Mouse (Mus musculus): Measurements from ENCODE around the gene Ecd.

Gene Ecd

GRCm38 (mm10) chr14:20347991-20348541 is at the start of gene Ecd, which contains the start of gene Fam149b:
Gene Ecd, minus strand, starts transcription at chr14:20348121.
Gene Fam149b, plus strand, starts transcription at chr14:20348162.
- DNase-seq = peak; percentile 90

- no peak for DNase-seq
These were observed 49.3 kb upstream of the Ecd start for GRCm38 (mm10) chr14:20397220-20397619.

GRCm38 (mm10) chr14:20393205-20393913 is 45.4 kb upstream of the Ecd start, which contains the start of gene Mrps16:
Gene Mrps16, minus strand, starts transcription at chr14:20393634.
- peak; percentile 96 for DNase-seq

GRCm38 (mm10) chr14:20392326-20392725 is 44.4 kb upstream of the Ecd start:
- DNase-seq = no peak

GRCm38 (mm10) chr14:20389446-20390079 is 41.6 kb upstream of the Ecd start:
- no peak for DNase-seq

GRCm38 (mm10) chr14:20388441-20389129 is 40.7 kb upstream of the Ecd start, which contains the start of gene Dnajc9:
Gene Dnajc9, minus strand, starts transcription at chr14:20388910.
- peak; percentile 92 for DNase-seq

- DNase-seq = no peak
These were observed 32.0 kb upstream of the Ecd start for GRCm38 (mm10) chr14:20379753-20380430.

GRCm38 (mm10) chr14:20379087-20379640 is 31.2 kb upstream of the Ecd start:
- DNase-seq = no peak

- DNase-seq = peak; percentile 59
These were observed 30.6 kb upstream of the Ecd start for GRCm38 (mm10) chr14:20378313-20379061.

- DNase-seq = no peak
These were observed 29.2 kb upstream of the Ecd start for GRCm38 (mm10) chr14:20377112-20377521.

- no peak for DNase-seq
These were observed 23.9 kb upstream of the Ecd start for GRCm38 (mm10) chr14:20371854-20372253.

- DNase-seq = no peak
These were observed 22.9 kb upstream of the Ecd start for GRCm38 (mm10) chr14:20370798-20371197.

GRCm38 (mm10) chr14:20368271-20368670 is 20.4 kb upstream of the Ecd start:
- no peak for DNase-seq

GRCm38 (mm10) chr14:20363230-20363629 is 15.3 kb upstream of the Ecd start:
- DNase-seq = no peak

- DNase-seq = peak; percentile 6
These were observed 405 bp downstream of the Ecd start for GRCm38 (mm10) chr14:20347441-20347990.

GRCm38 (mm10) chr14:20345885-20346284 is 2.0 kb downstream of the Ecd start:
- no peak for DNase-seq

- DNase-seq = no peak
These were observed 7.1 kb downstream of the Ecd start for GRCm38 (mm10) chr14:20340866-20341265.

GRCm38 (mm10) chr14:20340149-20340548 is 7.8 kb downstream of the Ecd start:
- DNase-seq = peak; percentile 42

GRCm38 (mm10) chr14:20339415-20339814 is 8.5 kb downstream of the Ecd start:
- DNase-seq = no peak

- no peak for DNase-seq
These were observed 16.6 kb downstream of the Ecd start for GRCm38 (mm10) chr14:20331316-20331715.

- peak; percentile 23 for DNase-seq
These were observed 19.4 kb downstream of the Ecd start for GRCm38 (mm10) chr14:20328474-20328873.

Data from kidney, adult 11 months (tissue).